Mouse (Mus musculus): ENCODE data around the gene Sv2a. TPM values are rescaled to one million over a fixed set of nuclear protein-coding genes. Genes with fewer than 3 reads are reported as not detected.

The Sv2a gene
- polyA plus RNA-seq (2014; fragmentation: Illumina TruSeq; extraction: RNeasy Lipid Tissue Mini Kit (QIAGEN cat#74804); ENCODE audit: low read depth, low replicate concordance), result 0.85 TPM

GRCm38 (mm10) chr3:96180727-96181477, at the start of gene Sv2a:
Sv2a (plus strand) TSS chr3:96181151.

DNA sequence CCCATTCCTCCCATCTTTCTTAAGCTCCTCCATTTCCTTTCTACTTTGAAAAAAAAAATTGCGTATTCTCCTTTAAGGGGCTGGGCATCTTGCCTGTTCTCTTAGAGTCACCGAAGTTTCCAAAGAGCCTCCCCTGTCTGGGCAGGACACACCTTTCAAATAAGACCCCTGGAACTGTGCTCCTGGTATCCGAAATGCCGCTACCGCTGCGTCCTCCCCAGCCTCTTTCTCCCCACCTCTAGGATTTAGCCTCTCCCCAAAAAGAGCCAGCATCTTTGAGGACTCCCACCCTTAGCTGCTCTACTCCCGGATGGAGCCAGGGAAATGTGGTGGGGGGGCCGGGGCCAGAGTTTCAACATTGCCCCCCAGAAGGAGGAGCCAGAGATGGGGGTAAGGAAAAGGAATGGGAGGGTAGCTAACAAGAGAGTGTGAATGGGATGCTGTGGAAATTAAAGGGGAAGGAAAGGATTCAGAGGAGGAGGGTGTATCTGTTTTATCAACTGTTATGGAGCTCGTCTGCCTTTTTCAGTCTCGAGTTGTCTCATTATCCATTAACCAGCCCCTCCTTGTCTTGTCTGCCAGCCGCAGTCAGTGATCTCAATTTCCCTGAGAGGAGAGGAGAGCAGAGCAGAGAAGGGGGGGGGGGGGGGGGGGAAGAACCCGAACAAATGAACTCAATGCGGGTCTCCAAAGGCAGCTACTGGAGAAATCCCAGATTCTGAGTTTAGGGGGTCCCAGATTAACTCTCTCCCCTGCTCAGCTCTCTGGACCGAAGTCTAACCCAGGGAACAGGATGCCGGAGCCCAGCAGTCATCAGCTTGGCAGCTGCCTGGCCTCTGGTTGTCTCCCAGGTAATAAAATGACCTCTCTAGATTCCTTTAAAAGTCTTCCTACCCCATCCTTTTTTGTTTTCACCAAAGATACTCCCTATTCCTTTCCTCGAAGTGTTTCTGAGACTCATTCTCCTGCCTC, 18.8 kb upstream of the Sv2a start, which contains the start of gene Mtmr11:
Gene Mtmr11 (plus strand): TSS at position 136 of the 972 bp plus-strand sequence.

GRCm38 (mm10) chr3:96172197-96173178, 8.5 kb upstream of the Sv2a start, which contains the start of gene Sf3b4:
Sf3b4 (plus strand) TSS chr3:96172332.

DNA sequence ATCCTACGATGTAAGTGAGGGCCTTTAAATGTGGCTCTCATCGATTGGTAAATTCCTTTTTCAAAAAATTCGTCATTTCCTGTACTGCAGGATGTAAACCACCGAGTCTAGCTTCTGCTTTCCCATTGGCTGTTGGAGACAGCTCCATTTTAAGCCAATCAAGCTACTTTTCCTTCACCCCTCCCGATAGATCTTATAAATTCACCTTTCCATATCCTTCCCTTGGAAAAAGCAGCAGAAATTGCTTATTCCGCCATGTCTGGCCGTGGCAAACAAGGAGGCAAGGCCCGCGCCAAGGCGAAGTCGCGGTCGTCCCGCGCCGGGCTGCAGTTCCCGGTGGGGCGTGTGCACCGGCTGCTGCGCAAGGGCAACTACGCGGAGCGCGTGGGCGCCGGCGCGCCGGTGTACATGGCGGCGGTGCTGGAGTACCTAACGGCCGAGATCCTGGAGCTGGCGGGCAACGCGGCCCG, 38.7 kb downstream of the Sv2a start, which contains the start of the genes Bola1 and Hist2h2ab:
Gene Bola1 (minus strand): TSS at position 49 of the 470 bp plus-strand sequence.
Gene Hist2h2ab (plus strand): TSS at position 205 of the 470 bp plus-strand sequence.

GRCm38 (mm10) chr3:96220765-96221639, 40.1 kb downstream of the Sv2a start, which contains the start of the genes Hist2h2ac and Hist2h2be:
Hist2h2ac (minus strand) TSS chr3:96220880.
Hist2h2be (plus strand) TSS chr3:96221119.

DNA sequence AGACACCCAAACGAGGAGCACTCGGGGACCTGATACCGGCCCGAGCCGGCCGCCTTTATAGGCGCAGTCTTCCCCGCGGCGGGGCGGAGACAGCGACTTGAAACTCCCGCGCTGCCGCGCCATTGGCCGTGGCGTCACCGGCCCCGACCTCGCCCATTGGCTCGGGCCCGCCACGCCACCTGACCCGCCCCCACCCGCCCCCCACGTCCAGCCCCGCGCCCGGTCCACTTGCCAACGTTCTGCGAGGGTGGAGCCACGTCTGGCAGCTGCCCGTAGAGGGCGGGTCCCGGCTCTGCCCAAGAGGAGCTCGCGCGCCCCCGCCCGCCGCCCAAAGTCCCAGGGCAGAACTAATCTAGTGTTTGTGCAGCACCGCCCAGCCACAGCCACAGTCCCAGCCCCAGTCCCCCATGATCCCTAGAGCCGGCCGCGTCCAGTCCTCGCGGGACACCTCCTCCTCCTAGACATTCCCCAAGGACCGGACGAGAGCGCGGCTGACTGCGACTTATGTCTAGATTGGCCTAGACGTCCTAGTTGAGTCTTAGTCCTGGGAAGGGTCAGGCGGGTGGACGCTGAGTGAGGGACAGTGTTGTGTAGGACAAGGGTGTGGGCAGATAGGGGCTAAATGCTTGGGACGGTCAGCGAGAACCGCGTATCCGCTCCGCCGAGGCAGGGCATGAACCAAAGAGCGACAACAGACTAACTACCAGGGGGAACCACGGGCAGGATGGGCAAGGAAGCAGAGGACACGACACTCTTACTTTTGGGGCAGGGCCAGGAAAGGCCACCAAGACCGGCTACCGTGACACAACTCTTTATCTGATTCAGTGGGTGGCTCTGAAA, 58.2 kb downstream of the Sv2a start, which contains the start of gene Hist2h3c2:
Gene Hist2h3c2 (minus strand): TSS at position 174 of the 840 bp plus-strand sequence.

DNA sequence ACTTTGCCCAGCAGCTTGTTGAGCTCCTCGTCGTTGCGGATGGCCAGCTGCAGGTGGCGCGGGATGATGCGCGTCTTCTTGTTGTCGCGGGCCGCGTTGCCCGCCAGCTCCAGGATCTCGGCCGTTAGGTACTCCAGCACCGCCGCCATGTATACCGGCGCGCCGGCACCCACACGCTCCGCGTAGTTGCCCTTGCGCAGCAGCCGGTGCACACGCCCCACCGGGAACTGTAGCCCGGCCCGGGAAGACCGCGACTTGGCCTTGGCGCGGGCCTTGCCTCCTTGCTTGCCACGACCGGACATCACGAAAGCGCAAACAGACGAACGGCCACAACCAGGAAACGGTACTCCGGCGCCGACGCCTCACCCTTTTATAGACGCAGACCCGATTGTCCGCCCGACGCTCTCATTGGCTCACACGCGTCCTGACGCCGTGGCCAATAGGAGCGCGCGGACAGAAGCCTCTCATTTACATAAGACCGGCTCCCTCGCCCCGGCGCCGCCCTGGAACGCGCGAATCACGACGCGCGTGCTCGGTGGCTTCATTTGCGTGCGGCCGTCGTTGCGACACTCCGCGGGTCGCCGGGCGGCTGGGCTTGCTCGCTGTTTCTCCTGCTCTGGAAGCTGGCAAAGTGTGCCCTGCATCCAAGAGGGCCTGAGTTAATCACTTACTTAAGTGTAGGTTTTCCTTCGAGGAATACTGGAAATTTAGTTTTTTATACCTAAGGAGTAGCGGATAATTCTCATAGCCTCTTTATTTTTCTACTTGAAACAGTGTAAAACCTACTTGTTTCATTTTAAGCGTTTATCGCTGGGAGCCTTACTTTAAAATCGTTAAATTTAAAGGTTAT, 59.2 kb downstream of the Sv2a start, which contains the start of gene Hist2h2aa2:
Gene Hist2h2aa2 (minus strand): TSS at position 328 of the 850 bp plus-strand sequence.

Other genes with a start within 250 kb of the Sv2a start
- gene Plekho1, start 185.2 kb upstream of the Sv2a start, polyA plus RNA-seq (2014; fragmentation: Illumina TruSeq; extraction: RNeasy Lipid Tissue Mini Kit (QIAGEN cat#74804); ENCODE audit: low read depth, low replicate concordance), result 7.5 TPM
- 59.9 TPM for gene Vps45, start 122.7 kb upstream of the Sv2a start, polyA plus RNA-seq (2014; fragmentation: Illumina TruSeq; extraction: RNeasy Lipid Tissue Mini Kit (QIAGEN cat#74804); ENCODE audit: low read depth, low replicate concordance)
- gene Otud7b, start 76.6 kb upstream of the Sv2a start, polyA plus RNA-seq (2014; fragmentation: Illumina TruSeq; extraction: RNeasy Lipid Tissue Mini Kit (QIAGEN cat#74804); ENCODE audit: low read depth, low replicate concordance), result 23.3 TPM
- gene Mtmr11, start 19.1 kb upstream of the Sv2a start, polyA plus RNA-seq (2014; fragmentation: Illumina TruSeq; extraction: RNeasy Lipid Tissue Mini Kit (QIAGEN cat#74804); ENCODE audit: low read depth, low replicate concordance), result 27.1 TPM
- gene Sf3b4, start 8.8 kb upstream of the Sv2a start, polyA plus RNA-seq (2014; fragmentation: Illumina TruSeq; extraction: RNeasy Lipid Tissue Mini Kit (QIAGEN cat#74804); ENCODE audit: low read depth, low replicate concordance), result 12.5 TPM
- gene Bola1, start 38.6 kb downstream of the Sv2a start, polyA plus RNA-seq (2014; fragmentation: Illumina TruSeq; extraction: RNeasy Lipid Tissue Mini Kit (QIAGEN cat#74804); ENCODE audit: low read depth, low replicate concordance), result 1.4 TPM
- not detected for gene Hist2h2ab, start 38.7 kb downstream of the Sv2a start, polyA plus RNA-seq (2014; fragmentation: Illumina TruSeq; extraction: RNeasy Lipid Tissue Mini Kit (QIAGEN cat#74804); ENCODE audit: low read depth, low replicate concordance)
- gene Hist2h2ac, start 39.7 kb downstream of the Sv2a start, polyA plus RNA-seq (2014; fragmentation: Illumina TruSeq; extraction: RNeasy Lipid Tissue Mini Kit (QIAGEN cat#74804); ENCODE audit: low read depth, low replicate concordance), result not detected
- 20.6 TPM for gene Hist2h2be, start 40.0 kb downstream of the Sv2a start, polyA plus RNA-seq (2014; fragmentation: Illumina TruSeq; extraction: RNeasy Lipid Tissue Mini Kit (QIAGEN cat#74804); ENCODE audit: low read depth, low replicate concordance)
- 3.4 TPM for gene Hist2h3c2, start 58.0 kb downstream of the Sv2a start, polyA plus RNA-seq (2014; fragmentation: Illumina TruSeq; extraction: RNeasy Lipid Tissue Mini Kit (QIAGEN cat#74804); ENCODE audit: low read depth, low replicate concordance)
- gene Hist2h2aa2, start 59.1 kb downstream of the Sv2a start, polyA plus RNA-seq (2014; fragmentation: Illumina TruSeq; extraction: RNeasy Lipid Tissue Mini Kit (QIAGEN cat#74804); ENCODE audit: low read depth, low replicate concordance), result not detected
- not detected for gene Hist2h2aa1, start 64.3 kb downstream of the Sv2a start, polyA plus RNA-seq (2014; fragmentation: Illumina TruSeq; extraction: RNeasy Lipid Tissue Mini Kit (QIAGEN cat#74804); ENCODE audit: low read depth, low replicate concordance)
- 65.9 TPM for gene Hist2h3c1, start 65.5 kb downstream of the Sv2a start, polyA plus RNA-seq (2014; fragmentation: Illumina TruSeq; extraction: RNeasy Lipid Tissue Mini Kit (QIAGEN cat#74804); ENCODE audit: low read depth, low replicate concordance)
- gene Hist2h4, start 82.2 kb downstream of the Sv2a start, polyA plus RNA-seq (2014; fragmentation: Illumina TruSeq; extraction: RNeasy Lipid Tissue Mini Kit (QIAGEN cat#74804); ENCODE audit: low read depth, low replicate concordance), result 1.8 TPM
- gene Hist2h3b, start 87.5 kb downstream of the Sv2a start, polyA plus RNA-seq (2014; fragmentation: Illumina TruSeq; extraction: RNeasy Lipid Tissue Mini Kit (QIAGEN cat#74804); ENCODE audit: low read depth, low replicate concordance), result not detected
- gene Hist2h2bb, start 88.6 kb downstream of the Sv2a start, polyA plus RNA-seq (2014; fragmentation: Illumina TruSeq; extraction: RNeasy Lipid Tissue Mini Kit (QIAGEN cat#74804); ENCODE audit: low read depth, low replicate concordance), result not detected
- 1.2 TPM for gene Fcgr1, start 112.8 kb downstream of the Sv2a start, polyA plus RNA-seq (2014; fragmentation: Illumina TruSeq; extraction: RNeasy Lipid Tissue Mini Kit (QIAGEN cat#74804); ENCODE audit: low read depth, low replicate concordance)

Measured in sigmoid colon, adult 10 weeks (tissue).